Mouse (Mus musculus) hematopoietic multipotent progenitor cell, adult 10-12 weeks (in vitro differentiated cells): ENCODE data around the gene Akr1a1. TPM values are rescaled to one million over a fixed set of nuclear protein-coding genes. Genes with fewer than 3 reads are reported as not detected.

ENCODE experiments used
- polyA plus RNA-seq: library from polyadenylated mRNA; stranded (reverse); fragments of >175 nt; gene quantifications from 2 replicates; pipeline ENCODE4 v1.2.3, GENCODE M21; 2012; ENCODE audit warnings: low replicate concordance

Gene Akr1a1
- 114 and 200 TPM in 2 replicates for polyA plus RNA-seq

DNA sequence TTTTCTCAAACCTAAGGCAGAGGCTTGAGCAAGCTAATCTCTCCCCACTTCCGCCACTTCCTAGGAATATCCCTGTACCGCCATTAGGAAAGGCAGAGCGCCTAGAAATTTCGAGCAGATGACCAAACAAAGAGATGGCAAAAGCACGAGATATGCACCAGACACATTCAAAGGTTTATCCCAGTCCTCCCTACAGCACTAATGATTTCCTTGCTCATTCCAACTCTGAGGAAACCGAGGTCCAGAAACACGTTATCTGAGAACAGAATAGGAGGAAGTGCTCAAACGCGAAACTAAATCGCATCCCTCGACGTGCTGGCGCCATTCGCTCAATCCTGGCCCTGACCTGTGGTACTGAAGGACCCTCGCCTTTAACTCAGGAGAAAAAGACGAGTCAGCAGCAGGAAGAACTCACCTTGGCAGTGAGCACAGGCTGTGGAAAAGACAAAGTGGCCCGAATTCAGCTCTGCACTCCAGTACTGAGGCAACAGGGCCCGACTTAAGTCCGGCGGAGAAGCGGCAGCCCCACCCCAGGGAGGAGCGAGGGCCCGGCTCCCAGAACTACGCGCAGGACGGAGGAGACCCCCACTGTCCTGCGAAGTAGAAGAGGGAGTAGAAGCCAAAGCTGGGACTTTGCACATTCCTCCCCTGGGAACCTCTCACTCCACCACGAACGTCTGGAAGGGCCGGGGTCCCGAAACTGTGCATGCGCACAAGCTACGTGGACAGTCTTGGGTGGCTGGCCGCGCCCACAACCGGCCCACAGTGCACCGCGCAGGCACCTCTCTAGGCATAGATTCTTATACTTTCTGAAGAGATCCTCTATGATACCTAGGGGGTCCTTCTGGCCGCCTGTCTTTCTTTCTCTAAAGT is at the start of gene Akr1a1:
TSS of gene Akr1a1 (minus strand) at position 757 of the 873 bp plus-strand sequence.

DNA sequence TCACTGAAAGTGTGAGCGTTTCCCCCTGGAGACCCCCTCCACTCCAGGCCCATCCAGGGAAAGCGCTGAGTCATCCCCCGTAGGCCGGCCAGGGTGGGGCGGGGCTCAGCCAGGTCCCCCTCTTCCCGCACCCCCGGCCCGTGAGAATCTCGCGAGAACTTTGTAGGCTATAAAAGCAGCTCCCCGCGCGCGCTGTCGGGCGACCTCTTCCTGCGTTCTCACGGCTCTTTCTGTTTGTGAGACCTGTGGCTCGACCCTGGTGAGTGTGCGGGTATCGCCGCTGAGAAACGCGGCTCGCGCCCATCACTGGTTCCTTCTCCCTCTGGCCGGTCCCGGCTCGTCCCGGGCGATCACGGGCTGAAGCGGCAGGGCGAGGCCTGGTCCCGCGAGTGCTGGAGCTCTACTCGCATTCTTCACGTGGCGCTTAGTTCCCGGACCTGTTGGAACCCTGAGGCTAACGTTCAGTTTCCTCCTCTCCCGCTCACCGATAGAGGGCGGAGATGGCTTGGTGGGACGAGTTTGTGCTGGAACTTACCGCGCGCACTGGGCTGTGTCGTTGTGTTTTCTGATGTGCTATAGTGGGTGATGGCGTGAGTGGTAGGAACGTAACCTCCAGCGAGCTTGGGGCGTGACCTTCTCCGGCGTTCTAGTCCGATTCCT is 34.1 kb upstream of the Akr1a1 start, which contains the start of gene Prdx1:
TSS of gene Prdx1 (plus strand) at position 143 of the 660 bp plus-strand sequence.

DNA sequence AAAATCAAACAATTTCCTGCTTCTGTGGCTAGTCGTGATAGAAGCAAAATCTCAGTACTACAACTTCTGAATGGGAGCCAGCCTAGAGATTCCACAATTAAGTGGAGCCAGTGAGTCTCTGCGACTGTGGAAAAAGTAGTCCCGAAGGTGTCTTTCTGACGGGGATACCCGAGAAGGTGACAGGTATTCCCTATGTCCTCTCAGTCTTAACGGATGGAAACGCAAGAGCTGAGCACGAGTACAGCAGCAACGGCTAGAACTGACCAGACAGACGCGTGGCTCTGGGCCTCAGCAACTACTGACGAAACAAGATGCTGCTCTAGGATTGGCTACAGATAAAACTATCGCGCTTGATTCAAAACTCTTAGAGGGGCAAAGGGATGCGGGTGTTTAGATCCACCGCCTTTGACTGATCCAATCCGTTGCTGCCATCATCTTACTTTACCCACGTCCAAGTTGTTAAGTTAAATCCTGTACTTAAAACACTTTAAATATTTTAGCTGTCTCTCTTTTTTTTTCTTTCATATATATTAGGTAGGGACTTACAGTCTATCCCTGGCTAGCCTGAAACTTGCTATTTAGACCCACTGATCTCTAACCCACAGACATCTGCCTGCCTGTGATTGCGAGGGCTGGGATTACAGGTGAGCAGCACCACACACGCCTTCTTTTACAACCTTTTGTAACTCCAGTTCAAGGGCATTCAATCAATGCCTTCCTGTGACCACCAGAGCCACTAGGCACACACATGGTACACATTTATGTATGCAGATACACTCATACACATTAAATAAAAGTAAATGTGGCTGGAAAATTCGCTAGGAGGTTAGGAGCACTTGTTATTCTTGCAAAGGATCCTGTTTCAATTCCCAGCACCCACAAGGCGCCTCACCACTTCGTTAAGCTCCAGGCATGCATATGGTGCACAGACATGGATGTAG is 23.5 kb downstream of the Akr1a1 start, which contains the start of gene Nasp:
TSS of gene Nasp (minus strand) at position 220 of the 941 bp plus-strand sequence.

DNA sequence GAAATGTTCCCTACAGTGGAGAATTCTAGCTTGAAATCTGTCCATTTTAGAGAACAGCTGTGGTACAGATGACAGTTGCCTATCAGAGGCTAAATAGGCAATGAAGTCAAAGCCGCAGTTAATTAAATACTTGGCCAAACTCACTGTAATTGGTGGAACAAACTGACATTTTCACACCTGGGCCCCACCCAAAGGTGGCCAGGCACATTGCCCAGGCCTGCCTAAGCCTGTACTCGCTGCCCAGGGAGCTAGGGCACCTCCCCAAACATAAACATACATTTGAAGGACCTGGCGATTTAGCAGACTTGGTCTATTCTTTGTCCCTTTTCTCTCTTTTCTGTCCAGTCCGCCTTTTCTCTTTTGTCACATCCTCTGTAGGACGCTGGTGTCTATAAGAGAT is 55.1 kb downstream of the Akr1a1 start, which contains the start of gene Ccdc17:
TSS of gene Ccdc17 (plus strand) at position 276 of the 400 bp plus-strand sequence.

Other genes starting within 250 kb of the Akr1a1 start
- 31.5 and 46.9 TPM in 2 replicates for gene Mast2, start 187.5 kb downstream of the Akr1a1 start, polyA plus RNA-seq
- 1.3 and 2.6 TPM in 2 replicates for gene Ipp, start 144.1 kb downstream of the Akr1a1 start, polyA plus RNA-seq
- gene Tmem69, start 95.7 kb downstream of the Akr1a1 start, polyA plus RNA-seq = 0.73 and 3.1 TPM in 2 replicates
- 32.1 and 56.5 TPM in 2 replicates for gene Gpbp1l1, start 94.0 kb downstream of the Akr1a1 start, polyA plus RNA-seq
- 5.2 and 5.3 TPM in 2 replicates for gene Ccdc17, start 55.0 kb downstream of the Akr1a1 start, polyA plus RNA-seq
- 0.47 and 15.0 TPM in 2 replicates for gene Nasp, start 23.7 kb downstream of the Akr1a1 start, polyA plus RNA-seq
- 2.7 and 20.5 TPM in 2 replicates for gene Prdx1, start 33.9 kb upstream of the Akr1a1 start, polyA plus RNA-seq
- 0.35 and 1.0 TPM in 2 replicates for gene Mmachc, start 56.7 kb upstream of the Akr1a1 start, polyA plus RNA-seq
- 1.2 and 5.7 TPM in 2 replicates for gene Ccdc163, start 56.8 kb upstream of the Akr1a1 start, polyA plus RNA-seq
- 3.9 and 9.9 TPM in 2 replicates for gene Tesk2, start 69.3 kb upstream of the Akr1a1 start, polyA plus RNA-seq
- gene Toe1, start 156.0 kb upstream of the Akr1a1 start, polyA plus RNA-seq = 2.3 and 5.9 TPM in 2 replicates
- 13.7 and 19.9 TPM in 2 replicates for gene Mutyh, start 156.0 kb upstream of the Akr1a1 start, polyA plus RNA-seq
- 0.28 and 0.30 TPM in 2 replicates for gene Hpdl, start 170.0 kb upstream of the Akr1a1 start, polyA plus RNA-seq
- gene Zswim5, start 225.7 kb upstream of the Akr1a1 start, polyA plus RNA-seq = 0.03 and 0.09 TPM in 2 replicates